Mouse (Mus musculus) layer of hippocampus, adult 11-12 months (tissue): ENCODE results near the gene Trpc1.

Experiments
- DNase-seq: peaks from one replicate; pipeline ENCODE4 v3.0.0; 2022; ENCODE audit warnings: low spot score

Gene Trpc1

GRCm38 (mm10) chr9:95750037-95750511 lies at the start of gene Trpc1:
Gene Trpc1, minus strand, starts transcription at chr9:95750375.
- DNase-seq, result peak; percentile 80

- no peak for DNase-seq
Observed at GRCm38 (mm10) chr9:95796323-95796722, 46.1 kb upstream of the Trpc1 start.

- DNase-seq, result no peak
Observed at GRCm38 (mm10) chr9:95795844-95796243, 45.7 kb upstream of the Trpc1 start.

GRCm38 (mm10) chr9:95795077-95795784 lies 45.1 kb upstream of the Trpc1 start:
- DNase-seq, result no peak

- DNase-seq, result no peak
Observed at GRCm38 (mm10) chr9:95793986-95794744, 44.0 kb upstream of the Trpc1 start.

- DNase-seq, result no peak
Observed at GRCm38 (mm10) chr9:95784888-95785511, 34.8 kb upstream of the Trpc1 start.

GRCm38 (mm10) chr9:95783646-95784293 lies 33.6 kb upstream of the Trpc1 start:
- peak; percentile 11 for DNase-seq

GRCm38 (mm10) chr9:95771671-95772070 lies 21.5 kb upstream of the Trpc1 start:
- DNase-seq, result no peak

- DNase-seq, result no peak
Observed at GRCm38 (mm10) chr9:95763218-95763617, 13.0 kb upstream of the Trpc1 start.

- DNase-seq, result no peak
Observed at GRCm38 (mm10) chr9:95762228-95762627, 12.1 kb upstream of the Trpc1 start.

- DNase-seq, result no peak
Observed at GRCm38 (mm10) chr9:95761381-95761780, 11.2 kb upstream of the Trpc1 start.

GRCm38 (mm10) chr9:95750746-95751145 lies 571 bp upstream of the Trpc1 start:
- no peak for DNase-seq

- DNase-seq, result peak; percentile 13
Observed at GRCm38 (mm10) chr9:95749461-95749928, 680 bp downstream of the Trpc1 start.

GRCm38 (mm10) chr9:95747298-95747697 lies 2.9 kb downstream of the Trpc1 start:
- no peak for DNase-seq

GRCm38 (mm10) chr9:95744845-95745613 lies 5.1 kb downstream of the Trpc1 start:
- DNase-seq, result no peak

GRCm38 (mm10) chr9:95736238-95736637 lies 13.9 kb downstream of the Trpc1 start:
- DNase-seq, result no peak

- DNase-seq, result no peak
Observed at GRCm38 (mm10) chr9:95712574-95712973, 37.6 kb downstream of the Trpc1 start.

- DNase-seq, result no peak
Observed at GRCm38 (mm10) chr9:95708943-95709342, 41.2 kb downstream of the Trpc1 start.

- no peak for DNase-seq
Observed at GRCm38 (mm10) chr9:95705371-95705770, 44.8 kb downstream of the Trpc1 start.

- DNase-seq, result no peak
Observed at GRCm38 (mm10) chr9:95704078-95704477, 46.1 kb downstream of the Trpc1 start.

- DNase-seq, result peak; percentile 18
Observed at GRCm38 (mm10) chr9:95699273-95699672, 50.9 kb downstream of the Trpc1 start.
